Mouse (Mus musculus): ENCODE measurements around the gene Ccdc47.
A peak's percentile ranks its signal among the peaks of the same experiment; 100 is the strongest.

The Ccdc47 gene

GRCm38 (mm10) chr11:106195341-106195740 lies 20.8 kb downstream of the Ccdc47 start:
- no peak for DNase-seq

- DNase-seq, result no peak
These were observed 21.3 kb downstream of the Ccdc47 start for GRCm38 (mm10) chr11:106194891-106195290.

GRCm38 (mm10) chr11:106194155-106194541 lies 22.0 kb downstream of the Ccdc47 start:
- no peak for DNase-seq

GRCm38 (mm10) chr11:106193371-106194154 lies 22.6 kb downstream of the Ccdc47 start:
- peak; percentile 98 to 99 for DNase-seq

- peak; percentile 35 to 49 for DNase-seq
These were observed 23.3 kb downstream of the Ccdc47 start for GRCm38 (mm10) chr11:106192657-106193370.

GRCm38 (mm10) chr11:106192241-106192640 lies 23.9 kb downstream of the Ccdc47 start:
- no peak for DNase-seq

GRCm38 (mm10) chr11:106191716-106192115 lies 24.4 kb downstream of the Ccdc47 start:
- DNase-seq, result no peak

GRCm38 (mm10) chr11:106187326-106187725 lies 28.8 kb downstream of the Ccdc47 start:
- no peak for DNase-seq

GRCm38 (mm10) chr11:106180449-106180801 lies 35.7 kb downstream of the Ccdc47 start:
- no peak for DNase-seq

- DNase-seq, result no peak
These were observed 36.3 kb downstream of the Ccdc47 start for GRCm38 (mm10) chr11:106179711-106180448.

- DNase-seq, result no peak
These were observed 37.9 kb downstream of the Ccdc47 start for GRCm38 (mm10) chr11:106178036-106178782.

- DNase-seq, result no peak
These were observed 39.8 kb downstream of the Ccdc47 start for GRCm38 (mm10) chr11:106176372-106176771.

GRCm38 (mm10) chr11:106175081-106175480 lies 41.1 kb downstream of the Ccdc47 start:
- no peak for DNase-seq

GRCm38 (mm10) chr11:106174372-106174771 lies 41.8 kb downstream of the Ccdc47 start:
- peak; percentile 44 to 61 for DNase-seq

GRCm38 (mm10) chr11:106173228-106173627 lies 42.9 kb downstream of the Ccdc47 start:
- no peak for DNase-seq

- peak; percentile 33 to 55 for DNase-seq
These were observed 45.3 kb downstream of the Ccdc47 start for GRCm38 (mm10) chr11:106170807-106171206.

- DNase-seq, result no peak
These were observed 48.7 kb downstream of the Ccdc47 start for GRCm38 (mm10) chr11:106167435-106167834.

- no peak for DNase-seq
These were observed 51.5 kb downstream of the Ccdc47 start for GRCm38 (mm10) chr11:106164601-106165180.

- DNase-seq, result peak in 1 of 2 experiments; percentile 43
These were observed 52.6 kb downstream of the Ccdc47 start for GRCm38 (mm10) chr11:106163546-106163945.

GRCm38 (mm10) chr11:106162237-106162636 lies 53.9 kb downstream of the Ccdc47 start:
- DNase-seq, result no peak

- peak; percentile 60 to 72 for DNase-seq
These were observed 55.1 kb downstream of the Ccdc47 start, which contains the start of the genes Gm10840 and Limd2 for GRCm38 (mm10) chr11:106160841-106161721. TSS of gene Gm10840 (plus strand) at chr11:106160850. TSS of gene Limd2 (minus strand) at chr11:106160860.
